Mouse (Mus musculus): ENCODE results near the gene Plekhh3. TPM values are rescaled to one million over a fixed set of nuclear protein-coding genes. Genes with fewer than 3 reads are reported as not detected.
"Not testable (repeated sequence)": the region's sequence is repeated elsewhere in the genome, so short reads cannot be mapped to it uniquely, and the experiment has no call there.

The Plekhh3 gene
- polyA plus RNA-seq, 3 experiments from 2014 or later = not detected

DNA sequence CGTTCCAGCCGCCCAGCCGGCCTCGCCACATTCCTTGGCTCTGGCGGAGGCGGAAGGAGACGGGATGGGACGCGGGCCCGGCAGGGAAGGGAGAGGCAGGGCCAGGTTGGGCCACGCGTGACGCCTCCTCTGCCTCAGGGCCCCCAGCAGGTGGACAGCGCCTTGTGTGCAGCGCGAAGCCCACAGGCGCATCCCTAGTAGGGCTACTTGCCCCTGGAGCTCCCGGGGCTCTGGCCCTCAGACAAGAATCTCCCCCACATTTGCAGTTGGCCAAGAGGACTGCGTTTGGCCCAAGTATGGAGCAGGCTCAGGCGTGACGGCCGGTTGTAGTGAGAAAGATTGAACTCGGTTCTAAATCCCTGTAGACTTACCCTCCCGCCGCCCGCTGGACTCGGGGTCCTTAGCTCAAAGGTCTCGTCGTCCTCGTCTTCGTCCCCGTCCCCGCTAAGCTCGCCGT is 769 bp downstream of the Plekhh3 start, which contains the start of gene Cntnap1:
Gene Cntnap1 (plus strand): TSS at position 170 of the 457 bp plus-strand sequence.
- no peak for ATAC-seq

DNA sequence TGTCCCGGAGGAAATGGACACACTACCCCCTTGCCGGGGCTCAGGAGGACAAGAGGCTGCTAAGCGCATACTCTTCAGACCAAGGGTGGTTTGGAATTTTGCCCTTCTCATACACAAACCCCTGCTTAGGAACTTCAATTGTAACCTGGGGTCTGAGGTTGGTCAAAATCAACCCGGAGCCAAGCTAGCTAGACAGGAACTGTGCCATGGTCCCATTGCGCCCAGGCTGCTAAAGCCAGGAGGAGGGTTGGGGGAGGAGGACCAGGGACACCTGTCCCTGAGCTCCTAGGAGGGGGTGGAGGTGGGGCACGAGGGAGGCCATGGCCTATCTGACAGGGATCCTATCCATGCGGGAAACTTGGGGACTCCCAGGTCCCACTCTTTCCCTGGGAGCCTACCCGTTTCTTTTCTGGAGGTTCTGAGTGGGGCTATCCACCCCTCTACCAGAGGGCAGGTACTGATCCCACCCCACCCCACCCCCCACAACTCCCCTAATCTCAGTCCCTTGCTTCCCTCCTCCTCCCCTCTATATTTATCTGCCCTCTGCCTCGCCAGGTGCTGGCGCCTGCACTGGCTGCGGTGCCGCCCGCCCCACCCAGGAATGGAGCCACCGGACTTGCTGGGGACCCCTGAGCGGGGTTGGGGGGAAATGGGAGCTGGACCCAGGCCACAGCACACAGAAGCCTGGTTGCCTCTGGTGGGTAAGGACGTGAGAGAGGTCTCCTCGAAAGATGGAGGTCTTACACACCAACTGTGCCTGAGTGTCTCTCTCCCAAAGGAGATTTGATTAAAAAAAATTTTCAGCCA is 1.6 kb downstream of the Plekhh3 start:
- ATAC-seq = no peak

DNA sequence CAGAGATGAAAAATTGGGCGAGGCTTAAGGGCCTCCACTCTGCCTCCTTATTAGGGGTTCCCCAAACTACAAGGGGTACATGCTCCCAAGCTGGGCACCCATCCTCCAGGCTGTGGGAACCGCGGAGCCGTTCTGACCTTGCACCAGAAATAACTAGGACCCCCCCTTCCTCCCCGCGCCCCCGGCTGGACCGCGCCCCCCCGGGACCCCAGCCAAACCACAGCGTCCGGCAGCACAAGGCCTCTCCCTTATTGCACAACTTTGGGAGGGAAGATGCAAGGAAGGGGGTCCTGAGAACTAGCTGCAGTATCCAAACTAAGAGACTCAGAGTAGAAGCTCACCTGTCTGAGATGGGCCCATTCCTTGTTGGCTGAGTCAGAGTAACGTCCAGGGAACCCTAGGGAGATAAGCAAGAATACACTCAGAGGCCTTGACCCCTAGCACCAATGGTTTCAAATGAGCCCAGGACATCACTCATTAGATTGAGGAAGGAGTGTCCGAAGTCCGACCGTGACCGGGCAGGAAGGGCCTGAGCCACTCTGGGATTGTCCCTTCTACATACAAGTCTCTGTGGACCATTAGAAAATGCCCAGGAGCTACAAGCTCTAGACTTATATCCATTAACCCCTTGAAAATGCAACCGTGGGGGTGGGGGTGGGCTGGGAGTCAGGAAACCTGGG is 2.7 kb downstream of the Plekhh3 start:
- ATAC-seq = no peak

DNA sequence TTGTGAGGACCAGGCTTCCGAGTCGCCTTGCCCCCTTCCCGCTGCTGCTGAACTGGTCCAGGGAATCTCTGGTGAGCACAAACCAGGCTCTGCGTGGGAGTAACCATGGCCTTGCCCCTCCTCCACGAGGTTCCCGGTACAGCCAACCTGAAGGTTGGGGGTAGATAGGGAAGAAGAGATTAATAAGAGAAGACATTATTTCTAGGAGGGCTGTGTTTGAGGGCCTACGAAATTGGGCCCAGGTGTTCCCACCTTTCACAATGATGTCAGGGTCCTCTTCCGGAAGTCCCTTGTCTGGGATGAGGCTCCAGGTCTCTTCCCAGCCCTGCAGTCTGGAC is 3.2 kb downstream of the Plekhh3 start:
- no peak for ATAC-seq

DNA sequence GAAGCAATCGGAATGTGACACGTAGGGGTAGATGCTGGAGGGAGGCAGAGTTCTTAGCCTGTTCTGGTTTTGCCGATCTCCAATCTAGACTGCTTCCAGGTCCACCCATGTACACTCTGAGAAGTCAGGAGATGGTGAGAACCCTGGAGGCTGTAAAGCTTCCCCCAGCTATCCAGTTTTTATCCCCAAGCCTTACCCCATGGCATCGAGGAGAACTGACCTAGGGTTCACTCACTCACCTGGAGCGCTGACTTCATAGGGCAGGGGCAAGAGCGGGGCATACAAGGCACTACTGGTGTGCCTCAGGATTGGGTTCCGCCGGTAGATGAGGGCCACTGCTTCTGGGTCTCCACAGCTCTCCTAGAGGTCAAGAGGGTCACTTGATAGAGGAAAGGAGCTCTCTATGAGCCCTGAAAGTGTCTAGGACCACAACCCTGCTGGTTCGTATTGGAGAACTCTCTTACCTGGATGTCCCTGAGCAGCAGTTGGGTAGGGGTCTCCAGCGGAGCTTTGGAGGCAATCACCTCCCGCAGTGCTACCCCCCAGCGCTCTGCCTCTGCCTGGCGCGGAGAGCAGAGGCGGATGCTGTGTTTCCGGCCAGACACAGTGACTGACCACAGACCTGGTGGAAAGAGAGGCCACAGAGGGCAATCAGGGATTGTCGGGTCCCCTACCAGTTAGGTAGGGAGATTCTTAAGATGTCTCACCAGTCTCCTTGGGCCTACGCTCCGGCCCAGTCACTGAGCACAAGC is 3.8 kb downstream of the Plekhh3 start:
- no peak for ATAC-seq

DNA sequence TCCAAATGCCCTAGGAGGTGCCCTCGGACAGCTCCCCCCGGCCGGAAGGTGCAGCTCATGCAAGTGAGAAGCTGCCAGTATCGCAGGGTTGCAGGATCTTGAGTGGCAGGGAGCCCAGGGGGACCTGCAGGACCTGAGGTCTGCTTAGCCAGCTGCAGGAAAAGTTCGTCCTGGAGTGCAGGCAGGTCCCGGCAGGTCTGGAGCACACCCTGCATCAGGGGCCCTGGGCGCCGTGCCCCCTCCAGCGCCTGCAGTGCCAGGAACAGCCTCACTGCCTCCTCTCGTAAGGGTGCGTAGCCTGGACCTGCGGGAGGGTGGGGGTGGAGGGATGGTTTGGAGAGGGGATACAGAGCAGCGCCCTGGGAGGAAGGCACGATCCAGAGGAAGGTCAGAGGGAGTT is 4.8 kb downstream of the Plekhh3 start:
- no peak for ATAC-seq

DNA sequence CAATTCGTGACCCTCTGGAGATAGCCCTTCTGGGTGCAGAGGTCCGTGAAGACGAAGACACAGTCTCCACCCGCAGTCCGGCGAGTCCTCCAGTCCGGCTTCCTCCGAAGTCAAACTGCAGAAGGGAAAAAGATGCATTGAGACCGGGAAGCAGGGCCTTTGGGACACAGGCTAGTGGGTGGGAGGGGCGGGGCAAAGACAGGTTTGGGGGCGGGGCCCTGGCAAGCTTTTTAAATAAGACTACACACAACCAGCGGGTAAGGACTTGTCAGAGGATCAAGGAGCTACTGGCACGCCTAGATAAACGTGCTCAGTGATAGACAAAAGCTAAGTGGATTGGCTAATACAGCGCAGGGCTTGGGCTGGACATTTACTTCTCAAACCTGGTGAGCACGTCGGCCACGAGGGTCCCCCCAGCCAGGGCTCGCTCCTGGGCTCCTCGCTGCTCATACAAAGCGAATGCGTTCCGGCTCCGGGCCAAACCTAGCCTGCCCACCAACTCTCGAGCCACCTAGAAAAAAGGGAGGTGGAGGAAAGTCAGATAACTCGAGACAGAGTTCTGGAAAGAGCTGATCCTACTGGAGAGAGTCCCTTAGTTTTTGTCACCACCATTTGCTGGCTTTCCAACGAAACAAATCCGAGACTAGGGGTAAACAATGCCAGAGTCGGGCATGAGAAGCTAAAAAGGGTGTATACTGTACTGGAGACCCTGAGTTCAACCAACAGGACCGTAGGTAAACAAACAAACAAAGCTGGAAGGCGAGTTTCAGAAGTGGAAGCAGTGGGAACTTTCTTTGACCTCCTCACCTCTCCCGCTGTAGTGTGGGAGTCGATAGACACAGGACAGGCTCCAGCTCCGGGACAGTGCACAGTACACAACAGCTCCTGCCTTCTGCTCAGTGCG is 6.2 kb downstream of the Plekhh3 start:
- no peak for ATAC-seq

DNA sequence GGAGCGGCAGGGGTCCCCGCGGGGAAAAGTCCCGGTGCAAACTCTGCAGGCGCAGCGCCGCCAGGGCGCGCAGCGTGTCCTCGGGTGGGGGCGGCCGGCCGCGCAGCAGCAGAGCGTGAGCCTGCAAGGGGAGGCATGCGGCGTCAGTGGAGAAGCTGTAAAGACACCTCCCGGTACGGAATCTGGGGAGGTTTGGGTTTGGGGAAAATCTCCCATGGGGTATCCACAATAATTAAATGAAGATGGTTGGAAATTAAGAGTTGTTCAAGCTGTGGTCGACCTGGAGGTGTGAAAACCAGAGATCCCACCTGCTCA is 6.8 kb downstream of the Plekhh3 start:
- ATAC-seq = no peak

DNA sequence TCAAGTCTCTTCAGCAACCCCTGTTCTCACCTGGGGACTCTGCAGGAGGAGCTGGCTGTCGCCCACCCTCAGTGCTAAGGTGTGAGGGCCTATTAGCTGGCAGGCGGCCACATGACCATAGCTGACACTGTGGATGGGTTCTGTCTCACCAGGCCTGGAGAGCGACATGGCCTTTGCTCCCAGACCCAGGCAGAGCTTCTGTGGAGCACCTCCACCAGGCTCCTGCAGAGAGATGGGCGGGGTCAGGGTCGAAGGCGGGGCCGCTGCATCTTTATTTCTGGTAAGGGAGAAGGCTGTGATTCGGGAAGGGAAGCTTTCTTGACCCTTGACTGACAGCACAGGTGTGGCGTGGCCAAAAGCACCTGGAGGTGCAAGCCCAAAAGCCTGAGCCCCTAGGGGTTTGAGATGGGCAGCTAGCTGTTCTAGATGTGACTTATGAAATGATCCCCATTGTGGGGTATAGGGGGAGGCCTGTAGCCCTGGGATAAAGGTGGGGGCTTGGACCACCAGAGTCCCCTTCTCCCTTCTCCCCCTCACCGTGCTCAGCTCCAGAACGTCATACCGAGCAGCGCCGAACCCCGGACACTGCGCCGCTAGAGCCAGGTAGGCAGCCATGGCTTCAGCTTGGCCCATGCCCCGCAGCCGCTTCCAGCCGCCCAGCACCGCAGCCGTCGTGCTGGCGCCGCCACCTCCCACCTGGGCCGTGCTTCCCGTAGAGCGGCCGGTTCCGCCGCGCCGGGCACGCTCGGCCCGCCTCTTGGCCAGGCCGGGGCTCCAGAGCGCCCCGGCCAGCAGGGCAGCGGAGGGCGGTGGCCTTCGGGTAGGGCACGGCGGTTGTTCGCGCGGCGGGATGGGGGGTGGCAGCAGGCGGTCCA is 7.4 kb downstream of the Plekhh3 start:
- ATAC-seq = no peak

DNA sequence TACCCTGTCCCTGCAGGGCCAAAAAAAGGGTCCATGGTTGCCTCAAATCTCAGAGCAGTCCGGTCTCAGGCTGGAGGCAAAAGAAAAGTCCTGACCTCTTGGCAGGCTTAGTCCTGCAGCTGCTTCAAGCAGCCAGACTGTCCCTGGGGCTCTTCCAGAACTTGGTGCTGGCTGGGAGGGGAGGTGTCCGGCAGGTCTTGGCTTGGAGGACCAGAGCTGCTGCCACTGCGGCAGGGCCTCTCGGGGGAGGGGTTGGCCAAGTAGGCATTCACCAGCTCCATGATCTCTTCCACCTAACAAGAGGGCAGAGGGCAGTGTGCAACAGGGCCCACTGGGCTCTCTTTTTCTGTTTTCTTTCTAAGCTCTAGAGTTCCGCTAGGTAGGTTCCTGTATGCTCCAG is 8.4 kb downstream of the Plekhh3 start:
- no peak for ATAC-seq

DNA sequence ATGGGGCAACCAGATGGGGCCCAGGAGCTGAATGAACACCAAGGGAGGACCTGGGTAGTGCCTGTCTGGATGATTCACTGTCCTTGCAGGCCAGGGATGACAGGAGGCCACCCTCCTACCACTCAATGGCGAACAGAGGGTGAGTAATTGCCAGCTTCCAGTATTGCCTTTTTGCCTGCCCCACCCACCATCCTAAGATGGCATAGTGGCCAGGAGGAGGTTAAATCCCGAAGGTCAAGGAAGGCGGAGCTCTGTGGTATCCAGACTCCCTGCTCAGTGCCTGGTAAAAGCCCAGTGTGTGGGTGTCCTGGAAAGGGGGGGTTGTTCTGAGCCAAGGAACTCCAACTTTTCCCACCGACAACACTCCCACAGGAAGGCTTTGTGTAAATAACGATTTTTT is 8.8 kb downstream of the Plekhh3 start:
- ATAC-seq = no peak

DNA sequence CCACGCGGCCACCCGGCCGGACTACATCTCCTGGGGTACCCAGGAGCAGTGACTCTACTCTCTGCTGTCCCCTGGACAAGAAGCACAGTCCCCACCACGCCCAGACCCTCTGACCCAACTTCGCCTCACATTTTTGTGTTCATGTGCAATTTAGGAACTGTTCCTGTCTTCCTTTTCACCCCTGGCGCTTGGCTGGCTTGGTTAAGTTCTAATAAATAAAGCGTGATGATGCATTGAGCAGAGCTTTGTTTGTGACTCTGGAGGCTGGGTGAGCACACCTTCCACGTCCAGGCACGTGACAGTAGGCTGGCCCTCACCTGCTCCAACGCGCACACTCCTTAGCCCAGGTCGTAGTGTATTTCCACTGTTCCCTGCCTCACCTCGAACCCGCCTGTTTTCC is 9.6 kb downstream of the Plekhh3 start:
- no peak for ATAC-seq

DNA sequence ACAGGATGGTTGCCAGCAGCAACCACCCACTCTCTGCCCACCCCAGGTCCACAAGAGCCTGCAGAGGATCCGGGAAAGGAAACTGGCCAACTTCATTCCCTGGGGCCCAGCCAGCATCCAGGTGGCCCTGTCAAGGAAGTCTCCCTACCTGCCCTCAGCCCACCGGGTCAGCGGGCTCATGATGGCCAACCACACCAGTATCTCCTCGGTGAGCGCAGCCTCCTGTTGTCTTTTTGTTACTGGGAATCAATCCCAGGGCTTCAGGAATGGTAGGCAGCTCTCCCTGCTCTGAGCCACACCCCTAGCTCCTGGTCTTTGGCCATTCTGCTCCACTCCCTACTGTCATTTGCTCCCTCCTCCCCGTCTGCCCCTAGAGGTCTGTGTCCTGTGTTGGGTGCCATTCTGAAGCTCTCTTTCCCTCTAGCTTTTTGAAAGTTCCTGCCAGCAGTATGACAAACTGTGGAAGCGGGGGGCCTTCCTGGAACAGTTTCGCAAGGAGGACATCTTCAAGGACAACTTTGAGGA is 10.1 kb downstream of the Plekhh3 start:
- not testable (repeated sequence) for ATAC-seq

DNA sequence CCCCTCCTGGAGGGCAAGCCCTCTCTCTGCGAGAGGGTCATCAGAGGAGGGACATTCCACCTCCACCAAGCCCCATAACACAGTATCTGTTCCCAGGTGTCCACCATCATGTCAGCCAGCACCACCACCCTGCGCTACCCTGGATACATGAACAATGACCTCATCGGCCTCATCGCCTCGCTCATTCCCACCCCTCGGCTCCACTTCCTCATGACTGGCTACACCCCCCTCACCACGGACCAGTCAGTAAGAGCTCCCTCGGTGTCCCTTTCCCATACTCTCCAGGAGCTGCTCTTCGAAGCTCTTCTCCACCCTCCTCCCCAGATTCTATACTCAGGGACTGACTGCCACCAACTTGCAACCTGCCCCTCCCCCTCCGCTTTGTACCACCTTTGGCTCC is 11.0 kb downstream of the Plekhh3 start:
- ATAC-seq = not testable (repeated sequence)

DNA sequence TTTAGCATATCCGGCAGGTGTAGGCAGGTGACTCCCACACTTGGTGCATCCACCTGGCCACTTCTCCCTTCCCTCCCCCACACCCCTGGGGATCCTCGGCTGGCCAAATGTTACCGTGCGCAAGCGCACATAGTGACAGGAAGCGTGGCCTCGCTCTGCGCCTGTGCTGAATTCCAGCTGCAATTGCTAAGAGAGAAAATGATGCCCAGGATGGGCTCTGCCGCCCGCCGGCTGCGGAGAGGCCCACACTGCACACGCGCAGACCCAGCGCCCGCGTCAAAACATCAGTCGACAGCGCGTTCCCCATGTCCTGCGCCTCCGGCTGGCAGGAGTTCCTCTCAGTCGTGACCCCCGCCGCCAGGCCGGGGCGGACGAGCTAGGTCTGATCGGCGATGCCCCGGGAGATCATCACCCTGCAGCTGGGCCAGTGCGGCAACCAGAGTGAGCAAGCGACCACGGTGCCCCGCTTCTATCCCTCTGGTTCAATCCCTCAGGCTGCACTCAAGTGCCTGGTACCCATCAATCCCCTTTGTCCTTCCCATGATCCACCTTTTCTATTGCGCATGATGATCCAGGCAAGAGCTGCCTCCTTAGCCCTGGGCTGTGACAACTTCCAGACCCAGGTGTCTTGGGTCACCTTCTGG is 15.3 kb downstream of the Plekhh3 start, which contains the start of gene Tubg2:
Gene Tubg2 (plus strand): TSS at position 180 of the 644 bp plus-strand sequence.
- ATAC-seq = peak; percentile 60

DNA sequence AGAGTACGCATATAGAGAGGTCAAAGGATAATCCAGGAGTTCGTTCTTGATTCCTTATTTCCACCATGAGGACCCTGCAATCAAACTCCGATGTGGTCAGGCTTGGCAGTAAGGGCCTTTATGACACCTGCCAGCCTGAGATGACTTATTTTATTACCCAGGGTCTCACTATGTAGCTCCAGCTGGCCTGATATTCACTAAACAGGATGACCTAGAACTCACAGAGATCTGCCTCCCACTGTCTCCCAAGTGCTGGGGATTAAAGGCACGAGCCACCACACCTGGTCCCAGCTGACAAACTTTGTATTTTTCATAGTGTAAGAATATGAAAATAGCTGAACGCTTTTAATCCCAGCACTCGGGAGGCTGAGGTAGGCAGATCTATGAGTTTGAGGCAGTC is 16.0 kb downstream of the Plekhh3 start:
- no peak for ATAC-seq

DNA sequence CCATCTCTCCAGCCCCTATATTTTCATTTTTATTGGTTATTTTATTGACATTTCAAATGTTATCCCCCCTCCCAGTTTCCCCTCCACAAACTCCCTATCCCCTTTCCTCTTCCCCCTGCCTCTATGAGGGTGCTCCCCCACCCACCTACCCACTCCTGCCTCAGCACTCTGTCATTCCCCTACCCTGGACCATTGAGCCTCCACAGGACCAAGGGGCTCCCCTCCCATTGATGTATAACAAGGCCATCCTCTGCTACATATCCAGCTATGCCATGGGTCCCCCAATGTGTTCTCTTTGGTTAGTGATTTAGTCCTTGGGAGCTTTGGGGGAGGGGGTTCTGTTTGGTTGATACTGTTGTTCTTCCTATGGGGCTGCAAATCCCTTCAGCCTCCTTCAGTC is 16.5 kb downstream of the Plekhh3 start:
- ATAC-seq = no peak

DNA sequence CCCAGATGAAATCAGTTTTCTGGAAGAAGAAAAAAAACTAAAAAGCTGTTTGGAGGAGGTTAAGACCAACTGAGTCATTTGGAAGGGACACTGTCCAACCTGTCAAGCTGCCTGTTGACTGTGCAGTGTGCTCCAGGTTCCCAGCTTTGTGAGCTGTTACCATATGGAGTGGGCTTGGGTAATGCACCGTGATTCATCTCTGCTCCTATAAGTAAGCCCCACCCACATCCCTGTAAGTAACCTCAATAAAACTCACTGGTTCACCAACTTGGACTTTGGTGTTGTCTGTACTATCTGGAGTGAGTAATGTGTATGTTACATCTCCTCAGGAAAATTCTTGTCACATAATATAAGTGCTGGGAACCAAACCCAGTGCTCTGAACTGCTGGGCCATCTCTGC is 18.3 kb downstream of the Plekhh3 start:
- no peak for ATAC-seq

DNA sequence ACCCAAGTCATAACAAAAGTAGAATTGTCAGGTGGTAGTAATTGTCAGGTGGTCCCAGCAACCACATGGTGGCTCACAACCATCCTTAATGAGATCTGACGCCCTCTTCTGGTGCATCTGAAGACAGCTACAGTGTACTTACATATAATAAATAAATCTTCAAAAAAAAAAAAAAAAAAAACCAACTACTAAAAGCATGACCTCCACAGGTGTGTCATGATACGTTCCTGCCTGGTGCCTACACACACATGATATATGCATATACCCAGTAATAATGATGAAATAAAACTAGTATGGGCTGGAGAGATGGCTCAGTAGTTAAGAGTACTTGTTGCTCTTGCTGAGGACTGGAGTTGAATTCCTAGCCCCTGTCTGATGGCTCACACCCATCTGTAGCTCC is 20.1 kb downstream of the Plekhh3 start:
- ATAC-seq = no peak

All from inflammation-experienced regulatory T-cells, adult 6 months (primary cell).